8 mouse cellular contexts compared by ENCODE assay signal in genomic region chr9:106675480-106675879, GRCm38 (mm10). TPM values are rescaled to one million over a fixed set of nuclear protein-coding genes. Genes with fewer than 3 reads are reported as not detected.
A peak's percentile ranks its signal among the peaks of the same experiment; 100 is the strongest.
DNase-seq lines count a peak whose midpoint lies in the region; ATAC-seq lines count a peak whose summit lies in the region.

No protein-coding gene starts in this region.

- peak; percentile 96 for ATAC-seq in megakaryocyte, adult 5-6 weeks (ENCODE audit: poor library complexity, severe bottlenecking)

- DNase-seq in R1 (ENCODE audit: low read depth, low spot score) = peak; percentile 83
- DNase-seq in cerebellum, postnatal 14 days = peak; percentile 91 to 92
- DNase-seq in frontal cortex, postnatal 25 days (ENCODE audit: low spot score in 2 of 2) = peak; percentile 85 to 89
- peak; percentile 77 for DNase-seq in hindlimb bud, embryonic 11.5 days (ENCODE audit: extremely low spot score, low read depth, low spot score)
- peak; percentile 85 to 89 for DNase-seq in left cerebral cortex, adult 18-20 months (ENCODE audit: low spot score in 2 of 2)
- DNase-seq in right cerebral cortex, adult 2 months (ENCODE audit: low spot score in 2 of 2) = peak; percentile 91 to 95
- DNase-seq in urinary bladder, postnatal 14 days (ENCODE audit: low spot score) = peak; percentile 81

RNA-seq across cellular contexts. Expression of gene Tex264, which starts 10.2 kb away (rescaled TPM):
- total RNA-seq in left cerebral cortex, adult 18-20 months (2021) = 100 to 1,000 TPM in 1 of 2 experiments, 10 to 100 TPM in 1; 99.4 to 103 TPM
- total RNA-seq in megakaryocyte, adult 5-6 weeks (2015) = 9.6 and 14.1 TPM in 2 replicates
- 16.3 and 18.3 TPM in 2 replicates for total RNA-seq in megakaryocyte, adult 5-6 weeks (2017)

RNA-seq across cellular contexts. Expression of gene Grm2, which starts 19.6 kb away (rescaled TPM):
- 10 to 100 TPM; 50.5 to 52.2 TPM for total RNA-seq in left cerebral cortex, adult 18-20 months (2021)
- total RNA-seq in megakaryocyte, adult 5-6 weeks (2015) = not detected in 2 replicates
- total RNA-seq in megakaryocyte, adult 5-6 weeks (2017) = not detected in 2 replicates

RNA-seq across cellular contexts. Expression of gene Iqcf6, which starts 49.1 kb away (rescaled TPM):
- not detected for total RNA-seq in left cerebral cortex, adult 18-20 months (2021)
- total RNA-seq in megakaryocyte, adult 5-6 weeks (2015) = not detected in 2 replicates
- not detected in 2 replicates for total RNA-seq in megakaryocyte, adult 5-6 weeks (2017)

Comparison
In these comparisons a context has a peak if more than half of its experiments do, and no peak if none do; other contexts are left out.
1. Peak in every context shown above with its lines: DNase-seq and ATAC-seq.
2. RNA of gene Tex264, which starts 10.2 kb away (total RNA-seq): 99.4 to 103 TPM in left cerebral cortex, adult 18-20 months; 9.6 to 18.3 TPM in megakaryocyte, adult 5-6 weeks; every median in the first group is over 4 times any median in the second.
3. RNA of gene Grm2, which starts 19.6 kb away (total RNA-seq): 50.5 to 52.2 TPM in left cerebral cortex, adult 18-20 months; not detected in megakaryocyte, adult 5-6 weeks; every median in the first group is over 10 times any median in the second.